Mouse (Mus musculus) intestine, embryonic 15.5 days (tissue): ENCODE measurements at regions not wholly inside any gene's neighbourhood (a gene's known extent, or its start where the extent isn't known, plus 50 kb on each side); places are given as distances from the start of the nearest gene placed in this dataset.
A peak's percentile ranks its signal among the peaks of the same experiment; 100 is the strongest.

Experiments
- ATAC-seq: fragments of 200-750 bp; cut with Nextera tagmentation; 2 replicates; pipeline ENCODE4 v1.8.0; 2017; ENCODE audit warnings: moderate TSS enrichment, moderate library complexity
- H3K27ac ChIP-seq: fragments of 300-500 bp; sonication (generic); 2 replicates; pipeline ENCODE4 v1.5.1; 2015; ENCODE audit warnings: mild to moderate bottlenecking, inconsistent platforms
- H3K27me3 ChIP-seq: fragments of 300-500 bp; sonication (generic); replicated peaks from 2 replicates; pipeline ENCODE4 v1.6.1; 2015; ENCODE audit warnings: inconsistent platforms
- H3K36me3 ChIP-seq: fragments of 300-500 bp; sonication (generic); 2 replicates; pipeline ENCODE4 v1.6.1; 2015; ENCODE audit warnings: inconsistent platforms
- H3K4me1 ChIP-seq: fragments of 300-500 bp; sonication (generic); replicated peaks from 2 replicates; pipeline ENCODE4 v1.6.1; 2015; ENCODE audit warnings: inconsistent platforms
- H3K4me2 ChIP-seq: fragments of 300-500 bp; sonication (generic); replicated peaks from 2 replicates; pipeline ENCODE4 v1.6.1; 2015; ENCODE audit warnings: mild to moderate bottlenecking, inconsistent platforms
- H3K4me3 ChIP-seq: fragments of 300-500 bp; sonication (generic); replicated peaks from 2 replicates; pipeline ENCODE4 v1.5.1; 2015; ENCODE audit warnings: inconsistent platforms
- H3K9ac ChIP-seq: fragments of 300-500 bp; sonication (generic); 2 replicates; pipeline ENCODE4 v1.6.1; 2015; ENCODE audit warnings: inconsistent platforms
- H3K9me3 ChIP-seq: fragments of 300-500 bp; sonication (generic); 2 replicates; pipeline ENCODE4 v1.6.1; 2016; ENCODE audit warnings: inconsistent platforms
- WGBS: fragments of 180-500 bp; shearing (Covaris S2); methylation state at CpG from one replicate; pipeline ENCODE4 v1.1.7; 2015; 5-methylcytosine and 5-hydroxymethylcytosine counted together

DNA sequence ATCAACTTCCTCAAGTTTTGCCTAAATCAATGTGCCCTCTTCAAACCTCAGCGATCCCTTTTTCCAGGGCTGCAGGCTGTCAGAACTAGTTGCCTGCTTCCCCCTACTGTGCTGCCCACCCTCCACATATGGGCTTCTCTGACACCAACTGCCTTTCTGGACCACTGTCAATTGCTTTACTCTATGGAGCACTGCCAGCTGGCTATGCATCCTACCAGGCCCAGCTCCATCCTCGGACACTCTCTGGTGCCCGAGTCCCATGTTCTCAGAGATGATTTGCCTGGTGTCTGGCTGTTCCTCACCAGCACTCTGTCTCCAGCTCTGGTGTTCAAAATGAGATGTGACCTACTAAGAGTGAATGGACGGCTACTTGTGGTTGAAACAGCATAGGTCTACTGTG lies 54.4 kb upstream of the E2f3 start:
- H3K27me3 ChIP-seq, result no peaks in the 10 kb centered on the region
- H3K9me3 ChIP-seq, result no peaks in the 10 kb centered on the region
- no peak overlapping the region for H3K27ac ChIP-seq
- no peak overlapping the region for H3K9ac ChIP-seq
- ATAC-seq, result no peak
- H3K4me2 ChIP-seq, result no peak overlapping the region
- no peaks in the 10 kb centered on the region for H3K36me3 ChIP-seq
- no peaks in the 10 kb centered on the region for H3K4me1 ChIP-seq
- no peak overlapping the region for H3K4me3 ChIP-seq
- 89% methylated on average over 4 of the region's 4 CpGs for WGBS

- Histone ChIP-seq H3K27me3 (no peaks in the 10 kb centered on the region), H3K36me3 (no peaks in the 10 kb centered on the region), H3K4me2 (no peak overlapping the region), H3K4me1 (no peaks in the 10 kb centered on the region), H3K9me3 (no peaks in the 10 kb centered on the region), H3K9ac (no peak overlapping the region), H3K4me3 (no peak overlapping the region), H3K27ac (no peak overlapping the region)
- ATAC-seq, result no peak
- 78% methylated on average over 2 of the region's 2 CpGs for WGBS
Observed at GRCm38 (mm10) chr13:30039791-30040190, 53.9 kb upstream of the E2f3 start.

- no peaks in the 10 kb centered on the region for H3K27me3 ChIP-seq
- no peak overlapping the region for H3K4me3 ChIP-seq
- H3K9me3 ChIP-seq, result no peaks in the 10 kb centered on the region
- no peak overlapping the region for H3K4me2 ChIP-seq
- ATAC-seq, result peak; percentile 87
- H3K9ac ChIP-seq, result no peak overlapping the region
- no peak overlapping the region for H3K27ac ChIP-seq
- 44% methylated on average over 8 of the region's 8 CpGs for WGBS
- no peaks in the 10 kb centered on the region for H3K36me3 ChIP-seq
- 0 out of 2 replicates have a peak, but pooled peaks cover 3% of the 10 kb centered on the region for H3K4me1 ChIP-seq
Observed at GRCm38 (mm10) chr13:30036561-30036960, 50.7 kb upstream of the E2f3 start.

DNA sequence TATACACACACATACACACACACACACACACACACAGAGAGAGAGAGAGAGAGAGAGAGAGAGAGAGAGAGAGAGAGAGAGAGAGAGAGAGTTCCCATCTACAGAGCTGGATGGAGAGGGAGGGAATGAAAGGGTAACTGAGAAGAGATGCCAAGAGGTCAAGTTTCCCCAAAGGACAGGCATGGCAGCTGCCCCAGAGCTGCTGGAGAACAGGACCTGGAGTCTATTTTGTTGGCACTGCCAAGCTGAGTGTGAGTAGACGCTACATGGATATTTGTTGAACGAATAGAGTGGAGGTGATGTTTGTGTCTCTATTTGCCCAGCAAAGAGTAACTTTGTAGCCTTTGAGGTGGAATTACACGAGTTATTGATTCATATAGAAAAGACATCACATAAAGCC lies 50.2 kb upstream of the E2f3 start:
- 0 out of 2 replicates have a peak, but pooled peaks cover 3% of the 10 kb centered on the region for H3K4me1 ChIP-seq
- H3K27me3 ChIP-seq, result no peaks in the 10 kb centered on the region
- no peaks in the 10 kb centered on the region for H3K9me3 ChIP-seq
- ATAC-seq, result peak; percentile 3; the same call in 1 of the 2 replicates
- H3K4me2 ChIP-seq, result no peak overlapping the region
- no peaks in the 10 kb centered on the region for H3K36me3 ChIP-seq
- no peak overlapping the region for H3K9ac ChIP-seq
- H3K4me3 ChIP-seq, result no peak overlapping the region
- 87% methylated on average over 3 of the region's 3 CpGs for WGBS
- H3K27ac ChIP-seq, result no peak overlapping the region
